Mouse (Mus musculus): Measurements from ENCODE around the gene Rnf216.

- TF ChIP-seq POLR2A (IDR thresholded peaks at IDR 0.05; ENCODE audit: borderline replicate concordance, insufficient read depth, low read length) (no peak), CTCF (IDR thresholded peaks at IDR 0.05; ENCODE audit: borderline replicate concordance, insufficient read depth, low read depth, low read length) (no peak)
Observed at GRCm38 (mm10) chr5:143052677-143053076, 60.1 kb downstream of the Rnf216 start.

All from cerebellum, adult 2 months (tissue).